Mouse (Mus musculus): ENCODE measurements around the gene Atrn. TPM values are rescaled to one million over a fixed set of nuclear protein-coding genes. Genes with fewer than 3 reads are reported as not detected.
A peak's percentile ranks its signal among the peaks of the same experiment; 100 is the strongest.

Gene Atrn
- polyA plus RNA-seq, 1 experiment from 2014 or later = 5.3 TPM

- WGBS = 92% methylated on average over 2 of the region's 2 CpGs
- H3K27me3 ChIP-seq (replicated peaks; ENCODE audit: insufficient read depth, low read length) = no peaks in the 10 kb centered on the region
- no peaks in the 10 kb centered on the region for H3K36me3 ChIP-seq (ENCODE audit: insufficient read depth, low read length)
- ATAC-seq = no peak
- no peak overlapping the region for H3K4me3 ChIP-seq (ENCODE audit: low read depth, low read length)
- no peak for DNase-seq (ENCODE audit: low spot score)
- no peak overlapping the region for H3K27ac ChIP-seq (ENCODE audit: low read length)
- no peak overlapping the region for H3K4me2 ChIP-seq (replicated peaks; ENCODE audit: low read depth, low read length)
- TF ChIP-seq EP300 (IDR thresholded peaks at IDR 0.05) = no peak
- H3K4me1 ChIP-seq (ENCODE audit: insufficient read depth, low read depth, low read length) = no peaks in the 10 kb centered on the region
- no peak overlapping the region for H3K9ac ChIP-seq (replicated peaks; ENCODE audit: low read depth)
- H3K9me3 ChIP-seq (ENCODE audit: low read length) = no peaks in the 10 kb centered on the region
Measured at GRCm38 (mm10) chr2:130896944-130897343, 9.4 kb upstream of the Atrn start.

GRCm38 (mm10) chr2:130897856-130898255 is 8.4 kb upstream of the Atrn start:
- Histone ChIP-seq H3K4me1 (ENCODE audit: insufficient read depth, low read depth, low read length) (no peaks in the 10 kb centered on the region), H3K27ac (ENCODE audit: low read length) (no peak overlapping the region), H3K36me3 (ENCODE audit: insufficient read depth, low read length) (no peaks in the 10 kb centered on the region), H3K4me2 (replicated peaks; ENCODE audit: low read depth, low read length) (no peak overlapping the region), H3K27me3 (replicated peaks; ENCODE audit: insufficient read depth, low read length) (no peaks in the 10 kb centered on the region), H3K9me3 (ENCODE audit: low read length) (no peaks in the 10 kb centered on the region), H3K9ac (replicated peaks; ENCODE audit: low read depth) (no peak overlapping the region), H3K4me3 (ENCODE audit: low read depth, low read length) (no peak overlapping the region)
- no peak for DNase-seq (ENCODE audit: low spot score)
- no peak for ATAC-seq
- no peak for TF ChIP-seq CTCF (IDR thresholded peaks at IDR 0.05)
- 64% methylated on average over 2 of the region's 2 CpGs for WGBS

- DNase-seq (ENCODE audit: low spot score) (no peak), ATAC-seq (no peak)
- H3K9ac ChIP-seq (replicated peaks; ENCODE audit: low read depth) = no peak overlapping the region
- H3K4me3 ChIP-seq (ENCODE audit: low read depth, low read length) = no peak overlapping the region
- no peaks in the 10 kb centered on the region for H3K4me1 ChIP-seq (ENCODE audit: insufficient read depth, low read depth, low read length)
- no peaks in the 10 kb centered on the region for H3K36me3 ChIP-seq (ENCODE audit: insufficient read depth, low read length)
- 62% methylated on average over 2 of the region's 2 CpGs for WGBS
- no peaks in the 10 kb centered on the region for H3K27me3 ChIP-seq (replicated peaks; ENCODE audit: insufficient read depth, low read length)
- no peak overlapping the region for H3K27ac ChIP-seq (ENCODE audit: low read length)
- no peak overlapping the region for H3K4me2 ChIP-seq (replicated peaks; ENCODE audit: low read depth, low read length)
- H3K9me3 ChIP-seq (ENCODE audit: low read length) = no peaks in the 10 kb centered on the region
- TF ChIP-seq CTCF (IDR thresholded peaks at IDR 0.05) (no peak), EP300 (IDR thresholded peaks at IDR 0.05) (no peak)
Measured at GRCm38 (mm10) chr2:130898783-130899182, 7.5 kb upstream of the Atrn start.

- H3K9me3 ChIP-seq (ENCODE audit: low read length) = no peaks in the 10 kb centered on the region
- no peaks in the 10 kb centered on the region for H3K36me3 ChIP-seq (ENCODE audit: insufficient read depth, low read length)
- H3K9ac ChIP-seq (replicated peaks; ENCODE audit: low read depth) = peak overlapping the region; percentile 87
- WGBS = under 1% methylated on average over 37 of the region's 58 CpGs
- no peaks in the 10 kb centered on the region; the same call in 1 of the 2 replicates for H3K4me1 ChIP-seq (ENCODE audit: insufficient read depth, low read depth, low read length)
- DNase-seq (ENCODE audit: low spot score) (peak; percentile 19), ATAC-seq (peak; percentile 66)
- peak overlapping the region; percentile 88 for H3K4me2 ChIP-seq (replicated peaks; ENCODE audit: low read depth, low read length)
- no peaks in the 10 kb centered on the region for H3K27me3 ChIP-seq (replicated peaks; ENCODE audit: insufficient read depth, low read length)
- H3K27ac ChIP-seq (ENCODE audit: low read length) = peak overlapping the region; percentile 84
- peak overlapping the region; percentile 94 for H3K4me3 ChIP-seq (ENCODE audit: low read depth, low read length)
- TF ChIP-seq CTCF (IDR thresholded peaks at IDR 0.05) (no peak), EP300 (IDR thresholded peaks at IDR 0.05) (no peak)
Measured at GRCm38 (mm10) chr2:130906584-130907315, 455 bp downstream of the Atrn start.

- H3K9ac ChIP-seq (replicated peaks; ENCODE audit: low read depth) = no peak overlapping the region
- no peak for DNase-seq (ENCODE audit: low spot score)
- no peak overlapping the region for H3K4me2 ChIP-seq (replicated peaks; ENCODE audit: low read depth, low read length)
- no peaks in the 10 kb centered on the region for H3K9me3 ChIP-seq (ENCODE audit: low read length)
- ATAC-seq = no peak
- no peak overlapping the region for H3K27ac ChIP-seq (ENCODE audit: low read length)
- TF ChIP-seq EP300 (IDR thresholded peaks at IDR 0.05) (no peak), CTCF (IDR thresholded peaks at IDR 0.05) (no peak)
- H3K4me1 ChIP-seq (ENCODE audit: insufficient read depth, low read depth, low read length) = no peaks in the 10 kb centered on the region
- 69% methylated on average over 1 of the region's 1 CpGs for WGBS
- H3K36me3 ChIP-seq (ENCODE audit: insufficient read depth, low read length) = no peaks in the 10 kb centered on the region
- no peaks in the 10 kb centered on the region for H3K27me3 ChIP-seq (replicated peaks; ENCODE audit: insufficient read depth, low read length)
- no peak overlapping the region for H3K4me3 ChIP-seq (ENCODE audit: low read depth, low read length)
Measured at GRCm38 (mm10) chr2:130911691-130912090, 5.4 kb downstream of the Atrn start.

- no peaks in the 10 kb centered on the region for H3K27me3 ChIP-seq (replicated peaks; ENCODE audit: insufficient read depth, low read length)
- H3K9ac ChIP-seq (replicated peaks; ENCODE audit: low read depth) = no peak overlapping the region
- no peak overlapping the region for H3K4me3 ChIP-seq (ENCODE audit: low read depth, low read length)
- 78% methylated on average over 1 of the region's 1 CpGs for WGBS
- TF ChIP-seq CTCF (IDR thresholded peaks at IDR 0.05) (no peak), EP300 (IDR thresholded peaks at IDR 0.05) (no peak)
- no peaks in the 10 kb centered on the region for H3K4me1 ChIP-seq (ENCODE audit: insufficient read depth, low read depth, low read length)
- no peak for DNase-seq (ENCODE audit: low spot score)
- H3K36me3 ChIP-seq (ENCODE audit: insufficient read depth, low read length) = no peaks in the 10 kb centered on the region
- no peaks in the 10 kb centered on the region for H3K9me3 ChIP-seq (ENCODE audit: low read length)
- ATAC-seq = no peak
- no peak overlapping the region for H3K27ac ChIP-seq (ENCODE audit: low read length)
- no peak overlapping the region for H3K4me2 ChIP-seq (replicated peaks; ENCODE audit: low read depth, low read length)
Measured at GRCm38 (mm10) chr2:130914873-130915272, 8.6 kb downstream of the Atrn start.
